Mouse (Mus musculus): Measurements from ENCODE around the gene Rragb. TPM values are rescaled to one million over a fixed set of nuclear protein-coding genes. Genes with fewer than 3 reads are reported as not detected.
"Not testable (repeated sequence)": the region's sequence is repeated elsewhere in the genome, so short reads cannot be mapped to it uniquely, and the experiment has no call there.

Rragb gene
- polyA plus RNA-seq (2014; fragmentation: Nextera tagmentation; extraction: Ambion mirVana), result 7.3 and 13.7 TPM in 2 replicates

DNA sequence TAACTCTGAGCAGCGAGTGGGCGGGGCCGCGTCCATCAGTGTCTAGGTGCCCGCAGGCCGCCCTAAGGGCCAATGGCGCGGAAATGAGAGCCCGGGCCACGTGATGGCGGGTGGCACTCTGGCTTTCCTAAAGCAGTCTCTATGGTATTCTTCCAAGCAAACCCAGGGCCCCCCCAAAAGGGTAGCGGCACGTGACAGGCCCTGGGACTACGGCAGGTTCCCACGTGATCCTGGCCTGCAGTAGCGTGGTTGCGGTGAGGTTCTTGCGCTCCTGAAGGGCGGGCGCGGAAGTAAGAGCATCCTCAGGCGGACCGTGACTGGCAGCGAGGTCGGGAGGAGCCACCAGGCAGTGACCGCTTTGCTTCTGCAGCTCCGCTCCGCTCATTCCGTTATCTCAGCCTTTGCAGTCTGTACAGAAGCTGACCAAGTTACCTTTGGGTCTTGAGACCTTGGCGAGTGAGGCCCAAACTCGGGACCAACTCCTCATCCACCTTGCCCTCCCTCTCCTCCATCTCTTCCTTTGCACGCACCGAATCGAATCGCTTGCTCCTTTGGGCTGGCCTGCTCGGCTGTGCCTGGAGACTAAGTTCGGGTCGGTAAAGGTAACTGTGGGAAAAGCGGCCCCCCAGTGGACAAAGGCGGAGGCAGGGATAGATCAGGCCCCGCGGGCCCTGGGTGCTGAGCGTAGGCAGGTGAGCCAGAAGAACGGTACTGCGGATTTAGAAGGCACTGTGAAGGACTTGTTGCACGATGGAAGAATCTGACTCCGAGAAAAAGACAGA lies at the start of gene Rragb:
TSS of gene Rragb (plus strand) at position 248 of the 782 bp plus-strand sequence.
- Histone ChIP-seq H3K4me1 (ENCODE audit: control insufficient read depth, insufficient read depth, low read length) (no peaks in the 10 kb centered on the region), H3K4me3 (ENCODE audit: low read depth, low read length) (peak within 1 kb of the TSS; percentile 38), H3K27me3 (ENCODE audit: control insufficient read depth, insufficient read depth, low read length) (no peaks in the 10 kb centered on the region), H3K4me2 (ENCODE audit: low read depth, low read length) (peak within 1 kb of the TSS; percentile 47), H3K9me3 (ENCODE audit: control insufficient read depth, low read length) (no peaks in the 10 kb centered on the region), H3K9ac (replicated peaks; ENCODE audit: low read depth, low read length) (peak within 1 kb of the TSS; percentile 12; the same call in 1 of the 2 replicates), H3K36me3 (ENCODE audit: control insufficient read depth, insufficient read depth, low read length) (no peaks in the 10 kb centered on the region), H3K27ac (ENCODE audit: low read depth, low read length) (no peak within 1 kb of the TSS; the same call in 1 of the 2 replicates)
- ATAC-seq (ENCODE audit: low read depth), result peak; percentile 98
- 14% methylated on average over 46 of the region's 47 CpGs for WGBS

DNA sequence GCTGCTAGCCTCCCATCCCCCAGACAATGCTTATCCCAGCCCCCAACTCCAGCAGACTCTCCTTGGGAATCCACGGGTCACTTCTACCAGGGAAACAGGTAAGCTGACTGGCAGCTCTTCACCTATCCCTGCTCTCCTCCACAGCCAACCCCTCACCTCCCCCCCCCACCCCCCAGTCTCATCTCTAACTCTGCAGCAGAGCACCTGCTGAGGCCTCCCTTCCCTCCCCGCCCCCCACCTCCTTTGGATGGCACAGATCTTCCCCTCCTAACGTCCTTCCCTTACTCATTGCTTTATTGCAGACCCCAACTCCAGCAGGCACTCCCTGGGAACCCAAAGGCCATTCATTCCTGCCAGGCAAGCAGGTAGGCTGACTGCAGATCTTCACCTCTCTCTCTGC lies 21.3 kb upstream of the Rragb start, which contains the start of gene Foxr2:
TSS of gene Foxr2 (plus strand) at position 301 of the 400 bp plus-strand sequence.
- WGBS, result 15% methylated on average over 1 of the region's 3 CpGs
- ATAC-seq (ENCODE audit: low read depth), result no peak
- Histone ChIP-seq H3K4me1 (ENCODE audit: control insufficient read depth, insufficient read depth, low read length) (no peaks in the 10 kb centered on the region), H3K9ac (replicated peaks; ENCODE audit: low read depth, low read length) (no peak within 1 kb of the TSS), H3K9me3 (ENCODE audit: control insufficient read depth, low read length) (no peaks in the 10 kb centered on the region), H3K36me3 (ENCODE audit: control insufficient read depth, insufficient read depth, low read length) (no peaks in the 10 kb centered on the region), H3K27ac (ENCODE audit: low read depth, low read length) (no peak within 1 kb of the TSS), H3K4me3 (ENCODE audit: low read depth, low read length) (no peak within 1 kb of the TSS), H3K27me3 (ENCODE audit: control insufficient read depth, insufficient read depth, low read length) (no peaks in the 10 kb centered on the region), H3K4me2 (ENCODE audit: low read depth, low read length) (no peak within 1 kb of the TSS)

GRCm38 (mm10) chrX:153119013-153119412 lies 20.8 kb upstream of the Rragb start:
- Histone ChIP-seq H3K4me3 (ENCODE audit: low read depth, low read length) (no peak overlapping the region), H3K4me2 (ENCODE audit: low read depth, low read length) (no peak overlapping the region), H3K36me3 (ENCODE audit: control insufficient read depth, insufficient read depth, low read length) (no peaks in the 10 kb centered on the region), H3K9me3 (ENCODE audit: control insufficient read depth, low read length) (no peaks in the 10 kb centered on the region), H3K9ac (replicated peaks; ENCODE audit: low read depth, low read length) (no peak overlapping the region), H3K27me3 (ENCODE audit: control insufficient read depth, insufficient read depth, low read length) (no peaks in the 10 kb centered on the region), H3K4me1 (ENCODE audit: control insufficient read depth, insufficient read depth, low read length) (no peaks in the 10 kb centered on the region), H3K27ac (ENCODE audit: low read depth, low read length) (no peak overlapping the region)
- WGBS, result 37% methylated on average over 2 of the region's 2 CpGs
- ATAC-seq (ENCODE audit: low read depth), result no peak

GRCm38 (mm10) chrX:153142656-153143055 lies 2.9 kb downstream of the Rragb start:
- H3K9ac ChIP-seq (replicated peaks; ENCODE audit: low read depth, low read length), result no peak overlapping the region
- WGBS, result 74% methylated on average over 3 of the region's 3 CpGs

GRCm38 (mm10) chrX:153151766-153152165 lies 12.0 kb downstream of the Rragb start:
- no peak for ATAC-seq (ENCODE audit: low read depth)
- Histone ChIP-seq H3K4me2 (ENCODE audit: low read depth, low read length) (no peak overlapping the region), H3K9ac (replicated peaks; ENCODE audit: low read depth, low read length) (no peak overlapping the region), H3K27me3 (ENCODE audit: control insufficient read depth, insufficient read depth, low read length) (no peaks in the 10 kb centered on the region), H3K27ac (ENCODE audit: low read depth, low read length) (no peak overlapping the region), H3K36me3 (ENCODE audit: control insufficient read depth, insufficient read depth, low read length) (no peaks in the 10 kb centered on the region), H3K4me3 (ENCODE audit: low read depth, low read length) (no peak overlapping the region), H3K4me1 (ENCODE audit: control insufficient read depth, insufficient read depth, low read length) (no peaks in the 10 kb centered on the region), H3K9me3 (ENCODE audit: control insufficient read depth, low read length) (no peaks in the 10 kb centered on the region)
- WGBS, result 17% methylated on average over 1 of the region's 1 CpGs

More at GRCm38 (mm10) chrX:153142656-153143055, 2.9 kb downstream of the Rragb start:
- no peaks in the 10 kb centered on the region for H3K4me1 ChIP-seq (ENCODE audit: control insufficient read depth, insufficient read depth, low read length)
- no peak overlapping the region for H3K27ac ChIP-seq (ENCODE audit: low read depth, low read length)
- H3K36me3 ChIP-seq (ENCODE audit: control insufficient read depth, insufficient read depth, low read length), result no peaks in the 10 kb centered on the region
- no peaks in the 10 kb centered on the region for H3K27me3 ChIP-seq (ENCODE audit: control insufficient read depth, insufficient read depth, low read length)
- no peak for ATAC-seq (ENCODE audit: low read depth)
- no peak overlapping the region for H3K4me2 ChIP-seq (ENCODE audit: low read depth, low read length)
- no peaks in the 10 kb centered on the region for H3K9me3 ChIP-seq (ENCODE audit: control insufficient read depth, low read length)
- no peak overlapping the region for H3K4me3 ChIP-seq (ENCODE audit: low read depth, low read length)

DNA sequence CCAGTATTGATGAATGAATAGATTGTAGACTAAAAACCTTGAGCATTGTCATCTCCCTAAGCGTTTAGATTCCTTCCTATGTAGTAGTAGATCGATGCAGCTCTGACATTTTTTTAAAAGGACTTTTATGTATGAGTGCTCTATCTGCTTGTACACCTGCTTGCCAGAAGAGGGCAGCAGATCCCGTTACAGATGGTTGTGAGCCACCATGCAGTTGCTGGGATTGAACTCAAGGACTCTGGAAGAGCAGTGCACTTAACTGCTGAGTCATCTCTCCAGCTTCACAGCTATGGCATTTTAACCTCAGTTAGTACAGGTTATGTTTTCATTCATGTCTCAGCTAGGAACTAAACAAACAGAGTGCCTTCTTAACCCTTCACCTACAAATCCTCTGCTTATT lies 15.5 kb downstream of the Rragb start:
- no peak for ATAC-seq (ENCODE audit: low read depth)
- 58% methylated on average over 3 of the region's 3 CpGs for WGBS
- Histone ChIP-seq H3K4me3 (ENCODE audit: low read depth, low read length) (no peak overlapping the region), H3K27me3 (ENCODE audit: control insufficient read depth, insufficient read depth, low read length) (no peaks in the 10 kb centered on the region), H3K36me3 (ENCODE audit: control insufficient read depth, insufficient read depth, low read length) (no peaks in the 10 kb centered on the region), H3K4me2 (ENCODE audit: low read depth, low read length) (no peak overlapping the region), H3K27ac (ENCODE audit: low read depth, low read length) (no peak overlapping the region), H3K4me1 (ENCODE audit: control insufficient read depth, insufficient read depth, low read length) (no peaks in the 10 kb centered on the region), H3K9me3 (ENCODE audit: control insufficient read depth, low read length) (no peaks in the 10 kb centered on the region), H3K9ac (replicated peaks; ENCODE audit: low read depth, low read length) (no peak overlapping the region)

DNA sequence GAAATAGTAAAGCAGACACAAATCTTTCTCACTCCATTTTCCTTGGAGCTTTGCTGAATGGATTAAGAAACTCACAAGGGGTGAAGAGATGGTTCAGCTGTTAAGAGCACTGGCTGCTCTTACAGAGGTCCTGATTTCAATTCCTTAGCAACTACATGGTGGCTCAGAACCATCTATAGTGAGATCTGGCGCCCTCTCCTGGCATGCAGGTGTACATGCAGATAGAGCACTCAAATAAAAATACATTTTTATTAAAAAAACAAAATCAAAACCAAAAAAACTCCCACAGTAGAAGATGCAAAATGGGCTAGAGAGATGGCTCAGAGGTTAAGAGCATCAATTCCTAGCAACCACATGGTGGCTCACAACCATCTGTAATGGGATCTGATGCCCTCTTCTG lies 35.0 kb downstream of the Rragb start:
- H3K4me1 ChIP-seq (ENCODE audit: control insufficient read depth, insufficient read depth, low read length), result no peaks in the 10 kb centered on the region
- H3K4me2 ChIP-seq (ENCODE audit: low read depth, low read length), result no peak overlapping the region
- no peak overlapping the region for H3K27ac ChIP-seq (ENCODE audit: low read depth, low read length)
- no peaks in the 10 kb centered on the region for H3K36me3 ChIP-seq (ENCODE audit: control insufficient read depth, insufficient read depth, low read length)
- 15% methylated on average over 1 of the region's 1 CpGs for WGBS
- ATAC-seq (ENCODE audit: low read depth), result no peak
- no peaks in the 10 kb centered on the region for H3K27me3 ChIP-seq (ENCODE audit: control insufficient read depth, insufficient read depth, low read length)
- no peak overlapping the region for H3K9ac ChIP-seq (replicated peaks; ENCODE audit: low read depth, low read length)
- no peak overlapping the region for H3K4me3 ChIP-seq (ENCODE audit: low read depth, low read length)
- H3K9me3 ChIP-seq (ENCODE audit: control insufficient read depth, low read length), result no peaks in the 10 kb centered on the region

GRCm38 (mm10) chrX:153182221-153182620 lies 42.4 kb downstream of the Rragb start:
- Histone ChIP-seq H3K4me2 (ENCODE audit: low read depth, low read length) (no peak overlapping the region), H3K4me1 (ENCODE audit: control insufficient read depth, insufficient read depth, low read length) (no peaks in the 10 kb centered on the region), H3K27me3 (ENCODE audit: control insufficient read depth, insufficient read depth, low read length) (no peaks in the 10 kb centered on the region), H3K9me3 (ENCODE audit: control insufficient read depth, low read length) (no peaks in the 10 kb centered on the region), H3K27ac (ENCODE audit: low read depth, low read length) (no peak overlapping the region), H3K9ac (replicated peaks; ENCODE audit: low read depth, low read length) (no peak overlapping the region), H3K36me3 (ENCODE audit: control insufficient read depth, insufficient read depth, low read length) (no peaks in the 10 kb centered on the region), H3K4me3 (ENCODE audit: low read depth, low read length) (no peak overlapping the region)
- WGBS, result 96% methylated on average over 2 of the region's 2 CpGs
- ATAC-seq (ENCODE audit: low read depth), result no peak

GRCm38 (mm10) chrX:153199185-153199584 lies 59.4 kb downstream of the Rragb start:
- H3K27me3 ChIP-seq (ENCODE audit: control insufficient read depth, insufficient read depth, low read length); H3K27ac ChIP-seq (ENCODE audit: low read depth, low read length); H3K36me3 ChIP-seq (ENCODE audit: control insufficient read depth, insufficient read depth, low read length); H3K4me2 ChIP-seq (ENCODE audit: low read depth, low read length); H3K4me1 ChIP-seq (ENCODE audit: control insufficient read depth, insufficient read depth, low read length); H3K4me3 ChIP-seq (ENCODE audit: low read depth, low read length); H3K9ac ChIP-seq (replicated peaks; ENCODE audit: low read depth, low read length); H3K9me3 ChIP-seq (ENCODE audit: control insufficient read depth, low read length); ATAC-seq (ENCODE audit: low read depth): not testable (repeated sequence)
- WGBS, result 61% methylated on average over 2 of the region's 2 CpGs
